Mouse (Mus musculus): ENCODE measurements around the gene Plxna3.

- TF ChIP-seq CTCF (IDR thresholded peaks at IDR 0.05; ENCODE audit: borderline replicate concordance, insufficient read depth, low read length): no peak
- no peak for TF ChIP-seq POLR2A (IDR thresholded peaks at IDR 0.05; ENCODE audit: low read depth, low read length)
These were observed 35.4 kb upstream of the Plxna3 start for GRCm38 (mm10) chrX:74293431-74293830.

Data from embryonic fibroblast, embryonic 13.5 days (primary cell).